Mouse (Mus musculus) hindbrain, embryonic 15.5 days (tissue): ENCODE data around the gene Bmp6. TPM values are rescaled to one million over a fixed set of nuclear protein-coding genes. Genes with fewer than 3 reads are reported as not detected.
A peak's percentile ranks its signal among the peaks of the same experiment; 100 is the strongest.

Source experiments
- ATAC-seq: fragments of 200-750 bp; cut with Nextera tagmentation; 2 replicates; pipeline ENCODE4 v1.8.0; 2017; ENCODE audit warnings: low read depth, moderate number of reproducible peaks, moderate TSS enrichment; ENCODE audit not compliant: low FRiP score
- H3K27ac ChIP-seq: fragments of 300-500 bp; sonication (generic); replicated peaks from 2 replicates; pipeline ENCODE4 v1.5.1; 2015; ENCODE audit warnings: mild to moderate bottlenecking, inconsistent platforms
- H3K27me3 ChIP-seq: fragments of 300-500 bp; sonication (generic); 2 replicates; pipeline ENCODE4 v1.6.1; 2015; ENCODE audit warnings: control low read depth, inconsistent platforms
- H3K36me3 ChIP-seq: fragments of 300-500 bp; sonication (generic); 2 replicates; pipeline ENCODE4 v1.6.1; 2015; ENCODE audit warnings: control low read depth, inconsistent platforms
- H3K4me1 ChIP-seq: fragments of 300-500 bp; sonication (generic); replicated peaks from 2 replicates; pipeline ENCODE4 v1.6.1; 2015; ENCODE audit warnings: control low read depth, inconsistent platforms
- H3K4me2 ChIP-seq: fragments of 300-500 bp; sonication (generic); 2 replicates; pipeline ENCODE4 v1.6.1; 2015; ENCODE audit warnings: moderate library complexity, mild to moderate bottlenecking, inconsistent platforms
- H3K4me3 ChIP-seq: fragments of 300-500 bp; sonication (generic); 2 replicates; pipeline ENCODE4 v1.5.1; 2015; ENCODE audit warnings: mild to moderate bottlenecking, inconsistent platforms
- H3K9ac ChIP-seq: fragments of 300-500 bp; sonication (generic); 2 replicates; pipeline ENCODE4 v1.6.1; 2015; ENCODE audit warnings: inconsistent platforms
- H3K9me3 ChIP-seq: fragments of 300-500 bp; sonication (generic); 2 replicates; pipeline ENCODE4 v1.6.1; 2016; ENCODE audit warnings: control low read depth, inconsistent platforms
- WGBS: fragments of 180-500 bp; shearing (Covaris S2); methylation state at CpG from one replicate; pipeline ENCODE4 v1.1.7; 2015; 5-methylcytosine and 5-hydroxymethylcytosine counted together
- polyA plus RNA-seq: library from polyadenylated mRNA; unstranded; fragments of >200 nt; fragmentation: Nextera tagmentation; extraction: Ambion mirVana; gene quantifications from 2 replicates; pipeline ENCODE4 v1.2.1, GENCODE M21; 2015

The Bmp6 gene
- polyA plus RNA-seq, 1 experiment from 2014 or later: 4.6 TPM

DNA sequence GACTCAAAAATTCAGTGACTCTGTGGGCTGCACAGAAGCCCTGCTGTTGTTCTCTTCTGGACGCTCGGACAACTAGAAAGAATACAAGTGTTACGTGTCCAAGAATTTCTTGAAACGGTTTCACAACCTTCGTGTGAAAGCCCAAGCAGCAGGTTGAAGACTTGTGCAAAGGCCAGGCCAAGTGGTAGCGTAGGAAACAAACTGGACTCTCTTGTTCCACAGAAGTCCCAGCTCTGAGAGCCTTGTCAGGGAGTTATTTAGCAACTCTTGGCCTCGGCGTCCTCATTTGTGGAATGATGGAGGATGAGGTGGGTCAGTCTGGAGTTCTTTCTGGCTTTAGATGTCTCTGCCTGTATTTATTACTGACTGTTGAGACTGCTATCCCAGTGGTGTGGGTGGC lies 55.8 kb downstream of the Bmp6 start:
- Histone ChIP-seq H3K4me1 (no peaks in the 10 kb centered on the region), H3K27me3 (no peaks in the 10 kb centered on the region), H3K27ac (no peak overlapping the region), H3K9me3 (no peaks in the 10 kb centered on the region), H3K36me3 (no peaks in the 10 kb centered on the region), H3K9ac (no peak overlapping the region), H3K4me2 (no peak overlapping the region), H3K4me3 (no peak overlapping the region)
- 84% methylated on average over 8 of the region's 8 CpGs for WGBS
- no peak for ATAC-seq

DNA sequence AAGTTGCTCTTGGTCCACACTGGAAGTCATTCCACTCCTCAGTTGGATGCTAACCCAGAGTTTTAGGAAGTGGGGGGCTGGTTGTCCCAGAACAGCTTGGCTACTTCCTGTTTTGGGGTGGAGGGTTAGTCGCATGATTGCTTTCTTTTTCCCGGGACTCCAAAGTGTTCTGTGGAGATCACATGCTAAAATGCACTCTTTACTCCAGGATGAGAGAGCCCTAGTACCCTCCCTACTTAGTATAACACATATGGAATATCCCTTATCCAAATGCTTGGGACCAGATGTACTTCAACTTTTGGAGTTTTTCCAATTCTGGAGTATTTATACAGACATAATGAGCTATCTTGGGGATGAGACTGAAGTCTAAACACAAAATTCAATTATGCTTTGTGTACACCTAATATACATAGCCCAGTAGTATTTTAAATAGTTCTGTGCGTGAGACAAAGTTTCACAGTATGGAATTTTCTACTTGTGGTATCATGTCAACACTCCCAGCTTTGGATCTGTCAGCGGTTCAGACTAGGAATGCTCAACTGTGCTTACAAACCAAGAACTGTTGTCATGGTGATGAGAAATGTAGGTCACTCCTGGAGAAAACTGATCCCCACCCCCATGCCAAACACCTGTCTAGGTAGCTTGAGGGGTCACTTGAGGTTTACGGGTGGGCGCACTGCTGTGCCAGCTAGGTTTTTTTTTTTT lies 62.9 kb downstream of the Bmp6 start:
- Histone ChIP-seq H3K27me3 (no peaks in the 10 kb centered on the region), H3K4me3 (no peak overlapping the region), H3K9me3 (no peaks in the 10 kb centered on the region), H3K9ac (no peak overlapping the region), H3K4me2 (no peak overlapping the region), H3K27ac (no peak overlapping the region), H3K36me3 (no peaks in the 10 kb centered on the region), H3K4me1 (0 out of 2 replicates have a peak, but pooled peaks cover 10% of the 10 kb centered on the region)
- 78% methylated on average over 6 of the region's 6 CpGs for WGBS
- ATAC-seq: no peak

GRCm38 (mm10) chr13:38408636-38409035 lies 63.7 kb downstream of the Bmp6 start:
- Histone ChIP-seq H3K4me3 (no peak overlapping the region), H3K9ac (no peak overlapping the region), H3K36me3 (no peaks in the 10 kb centered on the region), H3K27me3 (no peaks in the 10 kb centered on the region), H3K27ac (no peak overlapping the region), H3K4me2 (no peak overlapping the region), H3K9me3 (no peaks in the 10 kb centered on the region), H3K4me1 (0 out of 2 replicates have a peak, but pooled peaks cover 10% of the 10 kb centered on the region)
- ATAC-seq: no peak
- 71% methylated on average over 3 of the region's 3 CpGs for WGBS

DNA sequence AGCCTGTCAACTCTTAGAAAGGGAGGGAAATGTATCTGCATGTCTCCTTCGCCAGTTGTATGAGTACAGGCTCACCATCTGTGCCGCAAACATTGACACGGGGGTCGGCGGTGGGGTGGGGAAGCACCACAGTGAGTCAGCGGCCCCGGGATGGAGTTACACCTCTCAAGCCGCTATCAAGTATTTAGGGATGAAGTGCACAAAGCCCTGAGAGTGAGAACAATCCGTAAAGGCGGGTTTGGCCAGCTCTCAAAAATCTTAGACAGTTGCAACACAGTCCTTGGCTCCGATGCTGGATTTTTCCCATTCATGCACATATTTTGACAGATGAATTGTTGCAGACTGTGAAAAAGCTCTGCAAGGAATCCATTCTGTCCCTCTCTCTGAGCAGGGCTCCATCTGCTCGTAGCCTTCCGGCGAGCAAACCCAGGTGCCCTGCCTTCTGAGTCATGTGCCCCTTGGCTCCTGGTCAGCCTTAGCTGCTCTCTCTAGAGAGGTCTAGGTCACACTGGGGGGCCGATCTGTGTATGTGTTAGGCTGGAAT lies 65.5 kb downstream of the Bmp6 start:
- Histone ChIP-seq H3K27ac (peak overlapping the region; percentile 57), H3K4me2 (peak overlapping the region; percentile 38), H3K9me3 (no peaks in the 10 kb centered on the region), H3K9ac (no peak overlapping the region), H3K4me1 (0 out of 2 replicates have a peak, but pooled peaks cover 10% of the 10 kb centered on the region), H3K27me3 (no peaks in the 10 kb centered on the region), H3K4me3 (no peak overlapping the region), H3K36me3 (no peaks in the 10 kb centered on the region)
- peak; percentile 75 for ATAC-seq
- 30% methylated on average over 15 of the region's 15 CpGs for WGBS

- Histone ChIP-seq H3K27ac (no peak overlapping the region), H3K4me2 (no peak overlapping the region), H3K27me3 (no peaks in the 10 kb centered on the region), H3K4me3 (no peak overlapping the region), H3K36me3 (no peaks in the 10 kb centered on the region), H3K4me1 (no peaks in the 10 kb centered on the region), H3K9me3 (no peaks in the 10 kb centered on the region), H3K9ac (no peak overlapping the region)
- ATAC-seq: no peak
- WGBS: 91% methylated on average over 7 of the region's 7 CpGs
Observed at GRCm38 (mm10) chr13:38419781-38420180, 74.9 kb downstream of the Bmp6 start.

GRCm38 (mm10) chr13:38422491-38422890 lies 77.6 kb downstream of the Bmp6 start:
- Histone ChIP-seq H3K4me3 (no peak overlapping the region), H3K4me1 (no peaks in the 10 kb centered on the region), H3K27me3 (no peaks in the 10 kb centered on the region), H3K9ac (no peak overlapping the region), H3K36me3 (no peaks in the 10 kb centered on the region), H3K9me3 (no peaks in the 10 kb centered on the region), H3K4me2 (no peak overlapping the region), H3K27ac (no peak overlapping the region)
- 87% methylated on average over 5 of the region's 5 CpGs for WGBS
- no peak for ATAC-seq

GRCm38 (mm10) chr13:38425294-38425693 lies 80.4 kb downstream of the Bmp6 start:
- H3K4me3 ChIP-seq: no peak overlapping the region
- ATAC-seq: no peak
- no peak overlapping the region for H3K4me2 ChIP-seq
- no peaks in the 10 kb centered on the region for H3K36me3 ChIP-seq
- WGBS: 32% methylated on average over 6 of the region's 6 CpGs
- H3K27me3 ChIP-seq: no peaks in the 10 kb centered on the region
- H3K9me3 ChIP-seq: no peaks in the 10 kb centered on the region
- no peaks in the 10 kb centered on the region for H3K4me1 ChIP-seq
- H3K9ac ChIP-seq: no peak overlapping the region
- no peak overlapping the region for H3K27ac ChIP-seq

- WGBS: 81% methylated on average over 8 of the region's 8 CpGs
- no peaks in the 10 kb centered on the region for H3K36me3 ChIP-seq
- no peaks in the 10 kb centered on the region for H3K27me3 ChIP-seq
- no peak overlapping the region for H3K4me3 ChIP-seq
- no peaks in the 10 kb centered on the region for H3K9me3 ChIP-seq
- ATAC-seq: no peak
- no peak overlapping the region for H3K9ac ChIP-seq
- no peak overlapping the region for H3K4me2 ChIP-seq
- no peak overlapping the region for H3K27ac ChIP-seq
- no peaks in the 10 kb centered on the region for H3K4me1 ChIP-seq
Observed at GRCm38 (mm10) chr13:38429671-38430070, 84.8 kb downstream of the Bmp6 start.

GRCm38 (mm10) chr13:38430075-38430474 lies 85.2 kb downstream of the Bmp6 start:
- ATAC-seq: no peak
- no peak overlapping the region for H3K9ac ChIP-seq
- WGBS: 80% methylated on average over 6 of the region's 6 CpGs
- H3K36me3 ChIP-seq: no peaks in the 10 kb centered on the region
- H3K27ac ChIP-seq: no peak overlapping the region
- H3K4me2 ChIP-seq: no peak overlapping the region
- H3K9me3 ChIP-seq: no peaks in the 10 kb centered on the region
- no peak overlapping the region for H3K4me3 ChIP-seq
- no peaks in the 10 kb centered on the region for H3K27me3 ChIP-seq
- H3K4me1 ChIP-seq: no peaks in the 10 kb centered on the region

GRCm38 (mm10) chr13:38434831-38435230 lies 89.9 kb downstream of the Bmp6 start:
- Histone ChIP-seq H3K27me3 (no peaks in the 10 kb centered on the region), H3K4me3 (no peak overlapping the region), H3K9me3 (no peaks in the 10 kb centered on the region), H3K9ac (no peak overlapping the region), H3K4me2 (no peak overlapping the region), H3K4me1 (no peaks in the 10 kb centered on the region), H3K36me3 (no peaks in the 10 kb centered on the region), H3K27ac (no peak overlapping the region)
- no peak for ATAC-seq
- 92% methylated on average over 5 of the region's 5 CpGs for WGBS

DNA sequence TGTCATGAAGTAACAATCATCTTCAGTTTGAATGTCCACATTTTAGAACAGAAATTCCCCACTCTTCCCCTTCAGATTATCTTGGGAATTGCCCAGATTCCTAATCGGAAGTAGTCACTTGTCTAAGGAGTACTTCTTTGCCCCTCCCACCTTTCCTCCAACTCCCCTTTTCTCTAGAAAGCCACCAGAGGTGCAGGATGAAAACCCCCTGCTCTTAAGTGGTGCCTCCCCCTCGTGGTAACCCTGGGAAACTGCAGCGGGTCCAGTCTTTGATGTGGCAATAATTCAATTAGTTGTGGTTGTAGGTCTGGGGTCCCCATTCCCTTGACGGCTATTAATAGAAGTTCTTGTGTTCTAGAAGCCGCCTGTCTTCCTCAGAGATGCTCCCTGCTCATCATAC lies 93.0 kb downstream of the Bmp6 start:
- 35% methylated on average over 5 of the region's 5 CpGs for WGBS
- ATAC-seq: no peak
- Histone ChIP-seq H3K9ac (no peak overlapping the region), H3K27ac (no peak overlapping the region), H3K36me3 (no peaks in the 10 kb centered on the region), H3K4me3 (no peak overlapping the region), H3K4me1 (no peaks in the 10 kb centered on the region), H3K4me2 (no peak overlapping the region), H3K9me3 (no peaks in the 10 kb centered on the region), H3K27me3 (no peaks in the 10 kb centered on the region)

DNA sequence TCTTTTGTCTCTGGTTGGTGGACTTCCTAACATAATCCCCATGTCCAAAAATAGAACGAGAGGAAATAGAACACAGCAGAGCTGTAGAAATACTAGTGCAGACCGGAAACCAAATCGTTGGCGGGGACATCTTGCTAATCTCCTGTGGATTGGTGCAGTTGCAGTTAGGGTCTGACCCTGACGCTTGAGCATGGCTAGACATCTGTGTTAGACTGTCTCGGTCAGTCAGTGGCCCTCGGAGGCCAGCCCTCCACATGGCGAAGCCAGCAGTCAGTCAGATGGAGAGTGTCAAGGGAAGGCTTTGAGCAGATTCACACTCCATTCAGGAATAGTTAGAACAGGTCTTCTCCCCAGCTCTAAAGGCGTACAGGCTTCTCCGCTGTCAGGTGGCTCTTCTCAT lies 95.3 kb downstream of the Bmp6 start:
- H3K27me3 ChIP-seq: no peaks in the 10 kb centered on the region
- no peaks in the 10 kb centered on the region for H3K4me1 ChIP-seq
- 93% methylated on average over 10 of the region's 10 CpGs for whole genome bisulfite sequencing
- H3K4me3 ChIP-seq: no peak overlapping the region
- no peak overlapping the region for H3K4me2 ChIP-seq
- H3K36me3 ChIP-seq: no peaks in the 10 kb centered on the region
- no peaks in the 10 kb centered on the region for H3K9me3 ChIP-seq
- no peak for ATAC-seq
- H3K27ac ChIP-seq: no peak overlapping the region
- H3K9ac ChIP-seq: no peak overlapping the region
